In the genomic region with DNA sequence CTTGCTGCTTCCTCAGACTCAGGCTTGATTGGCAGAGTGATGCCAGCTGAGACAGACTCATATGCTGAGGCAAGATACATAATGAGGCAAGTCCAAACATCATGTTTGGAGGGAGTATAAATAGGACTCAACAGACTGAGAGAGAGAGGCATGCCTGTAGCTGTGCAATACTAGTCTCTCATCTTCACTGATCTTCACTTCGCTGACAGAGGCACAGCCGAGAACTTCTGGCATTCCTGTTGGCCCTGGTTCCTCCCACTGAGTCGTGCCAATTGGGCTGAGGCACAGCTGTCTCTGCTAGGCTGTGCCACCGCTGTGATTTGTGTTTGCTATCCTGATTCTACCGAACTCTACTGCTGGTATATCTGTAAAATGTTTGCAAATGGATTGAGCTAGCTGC, we compare ENCODE assay signal across 11 mouse cellular contexts. TPM values are rescaled to one million over a fixed set of nuclear protein-coding genes. Genes with fewer than 3 reads are reported as not detected.
DNase-seq lines count a peak whose midpoint lies in the region; ATAC-seq and TF ChIP-seq lines count a peak whose summit lies in the region.
"Had no signal": no experiment of that assay in that cellular context is flagged by ENCODE, and none has a peak within 500 bp of the region (broad histone marks: within the 10 kb centered on the region; RNA-seq: fewer than 3 reads in every experiment).

No protein-coding gene starts in this region.

- DNase-seq in forebrain, postnatal 0 days, result peak; percentile 24
- no peak for DNase-seq in forebrain, embryonic 11.5 days (ENCODE audit: low spot score)
- peak; percentile 57 for DNase-seq in right cerebral cortex, adult 18-20 months
- no peak for DNase-seq in right cerebral cortex, postnatal 4 days
- DNase-seq in left cerebral cortex, adult 11 months (ENCODE audit: low spot score), result peak; percentile 33
- DNase-seq in telencephalon, adult 2 months (ENCODE audit: low read depth, low spot score), result peak; percentile 50
- DNase-seq in spleen, adult 18-20 months, result no peak
- DNase-seq: liver, postnatal 0 days had no signal

- peak; percentile 95 for ATAC-seq in forebrain, postnatal 0 days
- ATAC-seq in forebrain, embryonic 11.5 days (replicated peaks; ENCODE audit: low FRiP score), result no peak
- no peak for ATAC-seq in megakaryocyte-erythroid progenitor cell, adult 5-6 weeks (replicated peaks; ENCODE audit: low FRiP score, low TSS enrichment, poor library complexity, severe bottlenecking)
- ATAC-seq: liver, postnatal 0 days; midbrain, embryonic 16.5 days had no signal

- 51% methylated on average over 5 of the region's 5 CpGs for WGBS in forebrain, postnatal 0 days
- 88% methylated on average over 5 of the region's 5 CpGs for WGBS in forebrain, embryonic 11.5 days

- no peak overlapping the region for H3K9ac ChIP-seq in forebrain, postnatal 0 days
- H3K9ac ChIP-seq in forebrain, embryonic 11.5 days (ENCODE audit: low read length), result no peak overlapping the region
- H3K9ac ChIP-seq: embryonic facial prominence, embryonic 13.5 days; liver, postnatal 0 days had no signal

- H3K4me2 ChIP-seq in forebrain, postnatal 0 days (ENCODE audit: low read depth), result no peak overlapping the region
- no peak overlapping the region for H3K4me2 ChIP-seq in forebrain, embryonic 11.5 days (ENCODE audit: low read depth, low read length, severe bottlenecking)
- H3K4me2 ChIP-seq: embryonic facial prominence, embryonic 13.5 days had no signal

- no peaks in the 10 kb centered on the region for H3K27me3 ChIP-seq in forebrain, postnatal 0 days (ENCODE audit: insufficient read depth, low read length)
- no peaks in the 10 kb centered on the region for H3K27me3 ChIP-seq in forebrain, embryonic 11.5 days (ENCODE audit: control insufficient read depth, insufficient read depth, low read length)
- H3K27me3 ChIP-seq: embryonic facial prominence, embryonic 13.5 days had no signal

- H3K4me3 ChIP-seq in forebrain, postnatal 0 days (ENCODE audit: low read depth, low read length), result no peak overlapping the region
- H3K4me3 ChIP-seq in forebrain, embryonic 11.5 days (ENCODE audit: low read depth, low read length), result no peak overlapping the region
- H3K4me3 ChIP-seq: embryonic facial prominence, embryonic 13.5 days had no signal

- H3K9me3 ChIP-seq in forebrain, postnatal 0 days (ENCODE audit: low read length), result no peaks in the 10 kb centered on the region
- no peaks in the 10 kb centered on the region for H3K9me3 ChIP-seq in forebrain, embryonic 11.5 days (ENCODE audit: control insufficient read depth, low read length)
- H3K9me3 ChIP-seq: embryonic facial prominence, embryonic 13.5 days had no signal

- H3K27ac ChIP-seq in forebrain, postnatal 0 days (ENCODE audit: low read depth, low read length), result peak overlapping the region; percentile 15; the same call in 1 of the 2 replicates
- no peak overlapping the region for H3K27ac ChIP-seq in forebrain, embryonic 11.5 days (ENCODE audit: low read depth, low read length)
- H3K27ac ChIP-seq: embryonic facial prominence, embryonic 13.5 days had no signal

- H3K36me3 ChIP-seq in forebrain, postnatal 0 days (ENCODE audit: insufficient read depth), result no peaks in the 10 kb centered on the region
- no peaks in the 10 kb centered on the region for H3K36me3 ChIP-seq in forebrain, embryonic 11.5 days (ENCODE audit: control insufficient read depth, insufficient read depth, low read length)
- H3K36me3 ChIP-seq: embryonic facial prominence, embryonic 13.5 days had no signal

- no peaks in the 10 kb centered on the region for H3K4me1 ChIP-seq in forebrain, postnatal 0 days (ENCODE audit: insufficient read depth)
- H3K4me1 ChIP-seq in forebrain, embryonic 11.5 days (replicated peaks; ENCODE audit: control insufficient read depth, insufficient read depth, low read length), result no peaks in the 10 kb centered on the region
- H3K4me1 ChIP-seq: embryonic facial prominence, embryonic 13.5 days had no signal

- TF ChIP-seq CTCF in forebrain, postnatal 0 days (IDR thresholded peaks at IDR 0.05; ENCODE audit: low read depth), result no peak

RNA-seq across cellular contexts. Expression of gene Nr6a1, which starts 21.4 kb away (rescaled TPM):
- 2.1 and 4.6 TPM in 2 replicates for total RNA-seq in forebrain, postnatal 0 days (2014; rRNA removed)
- polyA plus RNA-seq in forebrain, postnatal 0 days (2015; fragmentation: Nextera tagmentation; extraction: Ambion mirVana), result 0.48 and 0.62 TPM in 2 replicates
- 2.9 and 3.1 TPM in 2 replicates for polyA plus RNA-seq in forebrain, embryonic 11.5 days (2014; fragmentation: Nextera tagmentation; extraction: Ambion mirVana)
- total RNA-seq in megakaryocyte-erythroid progenitor cell, adult 5-6 weeks (2014; fragmentation: Nextera tagmentation), result 0.32 and 6.0 TPM in 2 replicates
- 6.8 and 35.8 TPM in 2 replicates for total RNA-seq in megakaryocyte-erythroid progenitor cell, adult 5-6 weeks (2017)

RNA-seq across cellular contexts. Expression of gene Olfml2a, which starts 25.7 kb away (rescaled TPM):
- total RNA-seq in forebrain, postnatal 0 days (2014; rRNA removed), result 6.6 and 11.6 TPM in 2 replicates
- 2.8 and 3.2 TPM in 2 replicates for polyA plus RNA-seq in forebrain, postnatal 0 days (2015; fragmentation: Nextera tagmentation; extraction: Ambion mirVana)
- polyA plus RNA-seq in forebrain, embryonic 11.5 days (2014; fragmentation: Nextera tagmentation; extraction: Ambion mirVana), result 2.6 TPM in 2 replicates
- 0.42 TPM in 1 of 2 replicates, not detected in the other for total RNA-seq in megakaryocyte-erythroid progenitor cell, adult 5-6 weeks (2014; fragmentation: Nextera tagmentation)
- total RNA-seq in megakaryocyte-erythroid progenitor cell, adult 5-6 weeks (2017), result not detected in 2 replicates

Comparison
In these comparisons a context has a peak if more than half of its experiments do, and no peak if none do; other contexts are left out.
1. DNase-seq: peak in forebrain, postnatal 0 days (single experiment), right cerebral cortex, adult 18-20 months (single experiment), left cerebral cortex, adult 11 months (single experiment) and telencephalon, adult 2 months (single experiment); none in forebrain, embryonic 11.5 days (single experiment), right cerebral cortex, postnatal 4 days (single experiment) and spleen, adult 18-20 months (0 of 2).